Mouse (Mus musculus): ENCODE results near the gene Prl8a9. TPM values are rescaled to one million over a fixed set of nuclear protein-coding genes. Genes with fewer than 3 reads are reported as not detected.

The Prl8a9 gene
- total RNA-seq (2021) = not detected
- long read RNA-seq, experiment 1 = 0 reads
- long read RNA-seq, experiment 2 = 0 reads

DNA sequence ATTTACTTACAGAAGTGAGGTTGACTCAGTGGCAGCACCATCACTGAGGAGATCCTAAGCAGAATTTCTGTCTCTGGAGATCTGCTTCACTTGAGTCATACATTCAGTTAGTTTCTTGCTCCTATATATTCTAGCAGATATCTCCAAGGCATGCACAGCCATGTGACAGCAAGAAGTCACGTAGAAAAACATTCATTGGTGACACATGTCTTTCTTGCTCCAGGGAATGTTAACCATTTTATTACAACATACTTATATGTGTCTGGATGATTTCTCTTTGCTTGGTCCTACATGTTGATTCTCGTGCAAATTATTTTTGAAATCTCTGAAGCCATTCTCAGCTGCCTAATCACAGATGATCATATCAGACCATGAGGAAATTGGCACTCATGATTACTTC, at the start of gene Prl8a9:
Gene Prl8a9 (minus strand): TSS at position 101 of the 400 bp plus-strand sequence.
- no peak for DNase-seq (ENCODE audit: low spot score in 2 of 2)

DNA sequence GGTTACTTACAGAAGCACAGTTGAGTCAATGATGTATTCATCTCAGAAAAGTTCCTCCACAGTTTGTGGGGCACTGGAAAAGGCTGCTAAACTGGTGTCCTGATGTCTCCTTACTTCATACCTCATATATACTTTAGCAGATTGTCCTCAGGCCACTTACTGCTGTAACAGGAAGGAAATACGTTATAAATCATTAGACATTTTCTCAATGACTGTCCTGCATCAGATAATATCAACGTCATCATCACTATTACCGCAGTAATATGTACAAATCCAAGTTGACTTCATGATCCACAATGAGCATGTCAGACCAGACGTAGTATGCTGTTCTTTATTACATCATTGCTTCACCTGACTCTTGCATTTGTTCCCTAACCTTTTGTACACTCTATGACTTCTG, 46.1 kb upstream of the Prl8a9 start, which contains the start of gene Prl7b1:
Gene Prl7b1 (minus strand): TSS at position 101 of the 400 bp plus-strand sequence.
- DNase-seq (ENCODE audit: low spot score in 2 of 2) = no peak

DNA sequence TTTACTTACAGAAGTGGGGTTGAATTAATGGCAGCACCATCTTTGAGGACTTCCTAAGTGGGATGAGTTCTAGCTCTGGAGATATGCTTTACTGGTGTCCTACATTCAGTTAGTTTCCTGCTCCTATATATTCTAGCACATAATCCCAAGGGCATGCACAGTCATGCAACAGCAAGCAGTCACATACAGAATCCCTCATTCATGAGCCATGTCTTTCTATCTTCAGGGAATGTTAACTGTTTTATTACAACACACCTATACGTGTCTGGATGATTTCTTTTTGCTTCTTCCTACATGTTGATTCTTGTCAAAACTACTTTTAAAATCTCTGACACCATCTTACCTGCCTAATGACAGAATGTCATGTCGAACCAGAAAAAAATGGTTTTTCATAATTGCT, 17.7 kb upstream of the Prl8a9 start, which contains the start of gene Prl8a1:
Gene Prl8a1 (minus strand): TSS at position 101 of the 400 bp plus-strand sequence.
- DNase-seq (ENCODE audit: low spot score in 2 of 2) = no peak

DNA sequence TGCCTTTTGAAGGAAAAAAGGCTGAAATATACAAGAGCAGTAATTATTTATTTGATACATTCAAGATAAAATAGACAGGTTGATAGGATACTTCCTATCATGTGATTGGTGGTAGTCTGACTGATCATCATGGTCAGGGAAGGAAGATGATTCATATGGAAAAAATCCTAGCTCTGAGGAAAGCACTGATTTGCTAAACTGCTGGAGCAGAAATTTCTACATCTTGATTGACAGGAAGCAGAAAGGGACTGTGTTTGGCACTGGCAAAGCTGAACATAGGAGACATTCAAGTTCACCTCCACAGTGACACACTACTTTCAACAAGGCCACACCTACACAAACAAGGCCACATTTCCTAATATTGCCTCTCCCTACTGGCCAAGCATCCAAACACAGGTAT, 11.1 kb downstream of the Prl8a9 start:
- DNase-seq (ENCODE audit: low spot score in 2 of 2) = no peak

DNA sequence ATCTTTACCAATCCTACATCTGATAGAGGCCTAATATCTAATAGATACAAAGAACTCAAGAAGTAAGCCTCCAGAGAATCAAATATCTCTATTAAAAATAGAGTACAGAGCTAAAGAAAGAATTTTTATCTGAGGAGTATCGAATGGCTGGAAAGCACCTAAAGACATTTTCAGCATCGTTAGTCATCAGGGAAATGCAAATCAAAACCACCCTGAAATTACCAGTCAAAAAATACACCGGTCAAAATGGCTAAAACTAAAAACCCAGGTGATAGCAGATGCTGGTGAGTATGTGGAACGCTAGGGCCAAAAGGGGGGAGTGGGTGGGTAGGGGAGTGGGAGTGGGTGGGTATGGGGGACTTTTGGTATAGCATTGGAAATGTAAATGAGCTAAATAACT, 41.2 kb downstream of the Prl8a9 start:
- DNase-seq (ENCODE audit: low spot score in 2 of 2) = no peak

DNA sequence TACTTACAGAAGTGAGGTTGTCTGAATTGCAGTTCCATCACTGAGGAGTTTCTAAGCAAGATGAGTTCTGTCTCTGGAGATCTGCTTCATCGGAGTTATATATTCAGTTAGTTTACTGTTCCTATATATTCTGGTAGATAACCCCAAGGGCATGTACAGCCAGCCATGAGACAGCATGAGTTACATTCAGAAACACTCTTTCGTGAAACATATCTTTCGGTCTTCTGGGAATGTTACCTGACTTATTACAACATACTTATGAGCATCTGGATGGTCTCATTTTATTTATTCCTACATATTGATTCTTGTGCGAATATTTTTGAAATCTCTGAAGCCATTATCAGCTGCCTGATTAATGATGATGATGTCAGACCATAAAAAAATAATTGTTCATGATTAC, 51.3 kb downstream of the Prl8a9 start, which contains the start of gene Prl8a8:
Gene Prl8a8 (minus strand): TSS at position 101 of the 400 bp plus-strand sequence.
- no peak for DNase-seq (ENCODE audit: low spot score in 2 of 2)

Other genes with a start within 250 kb of the Prl8a9 start
- gene Prl8a2, start 218.9 kb downstream of the Prl8a9 start, total RNA-seq (2021) = not detected
- not detected for gene Prl2b1, start 173.8 kb downstream of the Prl8a9 start, total RNA-seq (2021)
- gene Prl8a6, start 125.9 kb downstream of the Prl8a9 start, total RNA-seq (2021) = not detected
- not detected for gene Prl8a8, start 51.4 kb downstream of the Prl8a9 start, total RNA-seq (2021)
- gene Prl8a1, start 17.6 kb upstream of the Prl8a9 start, total RNA-seq (2021) = not detected
- gene Prl7b1, start 46.0 kb upstream of the Prl8a9 start, total RNA-seq (2021) = not detected
- gene Prl7a1, start 77.9 kb upstream of the Prl8a9 start, total RNA-seq (2021) = not detected
- not detected for gene Prl7a2, start 103.4 kb upstream of the Prl8a9 start, total RNA-seq (2021)
- not detected for gene Prl7d1, start 152.1 kb upstream of the Prl8a9 start, total RNA-seq (2021)
- not detected for gene Prl7c1, start 216.2 kb upstream of the Prl8a9 start, total RNA-seq (2021)
- not detected for gene Prl2a1, start 237.0 kb upstream of the Prl8a9 start, total RNA-seq (2021)

All from gastrocnemius, postnatal 4 days (tissue).